In genomic region chr16:31528596-31529283, GRCm38 (mm10) we compare ENCODE assay signal across 18 mouse cellular contexts.
DNase-seq lines count a peak whose midpoint lies in the region; ATAC-seq and TF ChIP-seq lines count a peak whose summit lies in the region.
"Had no signal": no experiment of that assay in that cellular context is flagged by ENCODE, and none has a peak within 500 bp of the region (broad histone marks: within the 10 kb centered on the region; RNA-seq: fewer than 3 reads in every experiment).

No protein-coding gene starts in this region.

- 0 out of 2 replicates have a peak overlapping the region, but pooled peaks have one; percentile 1 for H3K27ac ChIP-seq in forebrain, embryonic 10.5 days
- no peak overlapping the region for H3K27ac ChIP-seq in forebrain, embryonic 13.5 days
- no peak overlapping the region; the same call in 1 of the 2 replicates for H3K27ac ChIP-seq in hindbrain, embryonic 15.5 days (replicated peaks)
- no peak overlapping the region for H3K27ac ChIP-seq in hindbrain, embryonic 12.5 days
- H3K27ac ChIP-seq in MEL (ENCODE audit: control insufficient read depth, low read depth, low read length) = no peak overlapping the region
- H3K27ac ChIP-seq: heart, embryonic 15.5 days; kidney, postnatal 0 days; limb, embryonic 12.5 days; midbrain, embryonic 12.5 days had no signal

- no peak for TF ChIP-seq POLR2A in MEL (IDR thresholded peaks at IDR 0.05; ENCODE audit: control insufficient read depth in 1 of 2, insufficient read depth in 1 of 2, low read depth in 1 of 2, low read length in 2 of 2, poor library complexity in 1 of 2)
- TF ChIP-seq POLR2A in brain, embryonic 14.5 days (IDR thresholded peaks at IDR 0.05; ENCODE audit: borderline replicate concordance, extremely low read depth, insufficient read depth, insufficient read length, poor library complexity, severe bottlenecking) = no peak

- TF ChIP-seq EP300 in MEL (IDR thresholded peaks at IDR 0.05; ENCODE audit: low read depth in 1 of 2, low read length in 2 of 2) = no peak

- no peaks in the 10 kb centered on the region for H3K36me3 ChIP-seq in forebrain, embryonic 10.5 days (replicated peaks)
- no peaks in the 10 kb centered on the region for H3K36me3 ChIP-seq in forebrain, embryonic 13.5 days (ENCODE audit: poor library complexity, severe bottlenecking)
- H3K36me3 ChIP-seq in hindbrain, embryonic 15.5 days = no peaks in the 10 kb centered on the region
- H3K36me3 ChIP-seq in hindbrain, embryonic 12.5 days = no peaks in the 10 kb centered on the region
- H3K36me3 ChIP-seq in MEL (ENCODE audit: control insufficient read depth in 1 of 2, insufficient read depth in 2 of 2, low read length in 2 of 2) = peaks cover 0 to 21% of the 10 kb centered on the region in 2 experiments; a peak in 2 of 4 replicates
- H3K36me3 ChIP-seq: heart, embryonic 15.5 days; limb, embryonic 12.5 days; midbrain, embryonic 12.5 days; neural tube, embryonic 13.5 days had no signal

- H3K4me3 ChIP-seq in forebrain, embryonic 10.5 days = no peak overlapping the region
- no peak overlapping the region for H3K4me3 ChIP-seq in forebrain, embryonic 13.5 days
- H3K4me3 ChIP-seq in hindbrain, embryonic 15.5 days = no peak overlapping the region
- no peak overlapping the region for H3K4me3 ChIP-seq in hindbrain, embryonic 12.5 days
- H3K4me3 ChIP-seq in MEL (ENCODE audit: control insufficient read depth in 1 of 2, insufficient read depth in 1 of 2, low read depth in 2 of 2, low read length in 2 of 2) = no peak overlapping the region
- H3K4me3 ChIP-seq: heart, embryonic 15.5 days; limb, embryonic 12.5 days; midbrain, embryonic 12.5 days; neural tube, embryonic 13.5 days had no signal

- WGBS in forebrain, embryonic 10.5 days = 76% methylated on average over 11 of the region's 11 CpGs
- WGBS in forebrain, embryonic 13.5 days = 44% methylated on average over 11 of the region's 11 CpGs
- 56% methylated on average over 11 of the region's 11 CpGs for WGBS in hindbrain, embryonic 15.5 days
- 70% methylated on average over 11 of the region's 11 CpGs for WGBS in hindbrain, embryonic 12.5 days

- TF ChIP-seq RAD21 in MEL (IDR thresholded peaks at IDR 0.05; ENCODE audit: low read depth, low read length) = no peak

- no peak overlapping the region for H3K9ac ChIP-seq in forebrain, embryonic 13.5 days
- H3K9ac ChIP-seq in hindbrain, embryonic 15.5 days = no peak overlapping the region
- no peak overlapping the region for H3K9ac ChIP-seq in hindbrain, embryonic 12.5 days
- H3K9ac ChIP-seq in MEL (ENCODE audit: control insufficient read depth, low read depth, low read length, poor library complexity, severe bottlenecking) = no peak overlapping the region
- H3K9ac ChIP-seq: heart, embryonic 15.5 days; limb, embryonic 12.5 days; liver, postnatal 0 days; midbrain, embryonic 12.5 days; neural tube, embryonic 13.5 days had no signal

- no peaks in the 10 kb centered on the region for H3K9me3 ChIP-seq in forebrain, embryonic 10.5 days
- no peaks in the 10 kb centered on the region for H3K9me3 ChIP-seq in forebrain, embryonic 13.5 days (replicated peaks)
- no peaks in the 10 kb centered on the region for H3K9me3 ChIP-seq in hindbrain, embryonic 15.5 days
- H3K9me3 ChIP-seq in hindbrain, embryonic 12.5 days (replicated peaks) = no peaks in the 10 kb centered on the region
- H3K9me3 ChIP-seq in MEL (replicated peaks; ENCODE audit: insufficient read depth, low read length) = no peaks in the 10 kb centered on the region
- H3K9me3 ChIP-seq: heart, embryonic 15.5 days; limb, embryonic 12.5 days; midbrain, embryonic 12.5 days; neural tube, embryonic 13.5 days had no signal

- H3K79me2 ChIP-seq in MEL (ENCODE audit: control insufficient read depth, insufficient read depth, low read length, poor library complexity) = no peaks in the 10 kb centered on the region

- no peak for TF ChIP-seq CTCF in MEL (IDR thresholded peaks at IDR 0.05 in 2 of 3, conservative IDR thresholded peaks at IDR 0.05 in 1 of 3; ENCODE audit: control insufficient read depth in 1 of 3, insufficient read depth in 1 of 3, low read depth in 2 of 3, low read length in 3 of 3, poor library complexity in 1 of 3, severe bottlenecking in 1 of 3)
- TF ChIP-seq CTCF in brain, embryonic 14.5 days (IDR thresholded peaks at IDR 0.05; ENCODE audit: borderline replicate concordance, extremely low read depth, insufficient read depth, insufficient read length) = no peak

- H3K27me3 ChIP-seq in forebrain, embryonic 10.5 days (ENCODE audit: poor library complexity, severe bottlenecking) = no peaks in the 10 kb centered on the region
- H3K27me3 ChIP-seq in forebrain, embryonic 13.5 days = no peaks in the 10 kb centered on the region
- no peaks in the 10 kb centered on the region for H3K27me3 ChIP-seq in hindbrain, embryonic 15.5 days
- no peaks in the 10 kb centered on the region for H3K27me3 ChIP-seq in hindbrain, embryonic 12.5 days
- peaks cover 0 to 3% of the 10 kb centered on the region in 2 experiments for H3K27me3 ChIP-seq in MEL (ENCODE audit: control insufficient read depth in 1 of 2, insufficient read depth in 2 of 2, low read length in 2 of 2)
- H3K27me3 ChIP-seq: heart, embryonic 15.5 days; limb, embryonic 12.5 days; neural tube, embryonic 13.5 days had no signal

- H3K4me1 ChIP-seq in forebrain, embryonic 10.5 days = peaks cover 38% of the 10 kb centered on the region
- peaks cover 11% of the 10 kb centered on the region; the same call in 1 of the 2 replicates for H3K4me1 ChIP-seq in forebrain, embryonic 13.5 days
- H3K4me1 ChIP-seq in hindbrain, embryonic 15.5 days (replicated peaks) = peaks cover 22% of the 10 kb centered on the region
- H3K4me1 ChIP-seq in hindbrain, embryonic 12.5 days = peaks cover 9% of the 10 kb centered on the region
- peaks cover 2 to 27% of the 10 kb centered on the region in 2 experiments; a peak in 3 of 4 replicates for H3K4me1 ChIP-seq in MEL (ENCODE audit: control insufficient read depth in 1 of 2, insufficient read depth in 2 of 2, low read length in 2 of 2)

- ATAC-seq in forebrain, embryonic 13.5 days = no peak
- peak; percentile 24; the same call in 1 of the 2 replicates for ATAC-seq in hindbrain, embryonic 15.5 days (ENCODE audit: low FRiP score, low read depth)
- ATAC-seq in hindbrain, embryonic 12.5 days (ENCODE audit: low FRiP score) = no peak
- ATAC-seq: activated CD4-positive, CD25-positive, alpha-beta regulatory T cell, adult 4 months; liver, postnatal 0 days; lung, postnatal 0 days had no signal

- H3K4me2 ChIP-seq in forebrain, embryonic 13.5 days = no peak overlapping the region
- H3K4me2 ChIP-seq in hindbrain, embryonic 15.5 days = no peak overlapping the region
- H3K4me2 ChIP-seq in hindbrain, embryonic 12.5 days (replicated peaks) = no peak overlapping the region
- H3K4me2 ChIP-seq: heart, embryonic 15.5 days; limb, embryonic 12.5 days; liver, embryonic 11.5 days; midbrain, embryonic 12.5 days; neural tube, embryonic 13.5 days had no signal

- no peak for DNase-seq in forebrain, embryonic 10.5 days (ENCODE audit: extremely low spot score, low spot score)
- peak; percentile 37 for DNase-seq in MEL (ENCODE audit: low read depth, low spot score)
- peak; percentile 63 for DNase-seq in brain, embryonic 14.5 days (ENCODE audit: low read depth)
- DNase-seq in layer of hippocampus, adult 9-11 months = no peak
- DNase-seq: adrenal gland, postnatal 10 days; gastrocnemius, postnatal 36 days; liver, postnatal 0 days had no signal

TF ChIP-seq in MEL, 35 proteins besides CTCF, POLR2A, EP300 and RAD21:
- no peak for TF ChIP-seq ZNF384 (IDR thresholded peaks at IDR 0.05; ENCODE audit: low read depth, low read length)
- no peak for TF ChIP-seq ZKSCAN1 (IDR thresholded peaks at IDR 0.05; ENCODE audit: low read depth, low read length)
- TF ChIP-seq SIN3A (IDR thresholded peaks at IDR 0.05; ENCODE audit: low read length) = no peak
- TF ChIP-seq CHD1 (IDR thresholded peaks at IDR 0.05; ENCODE audit: low read depth, low read length) = no peak
- TF ChIP-seq GABPA (IDR thresholded peaks at IDR 0.05; ENCODE audit: low read depth, low read length) = no peak
- no peak for TF ChIP-seq TBP (IDR thresholded peaks at IDR 0.05; ENCODE audit: low read depth, low read length)
- TF ChIP-seq POLR2AphosphoS2 (IDR thresholded peaks at IDR 0.05; ENCODE audit: low read length) = no peak
- TF ChIP-seq SMC3 (IDR thresholded peaks at IDR 0.05; ENCODE audit: low read depth, low read length) = no peak
- no peak for TF ChIP-seq MAZ (IDR thresholded peaks at IDR 0.05; ENCODE audit: low read depth, low read length)

Comparison
In these comparisons a context has a peak if more than half of its experiments do, and no peak if none do; other contexts are left out.
1. DNase-seq: peak in MEL (single experiment) and brain, embryonic 14.5 days (single experiment); none in forebrain, embryonic 10.5 days (single experiment) and layer of hippocampus, adult 9-11 months (single experiment).